Mouse (Mus musculus): Measurements from ENCODE around the gene Slc1a3. TPM values are rescaled to one million over a fixed set of nuclear protein-coding genes. Genes with fewer than 3 reads are reported as not detected.
A peak's percentile ranks its signal among the peaks of the same experiment; 100 is the strongest.

The Slc1a3 gene
- 106 and 142 TPM in 2 replicates for polyA plus RNA-seq (2015; fragmentation: Nextera tagmentation; extraction: Ambion mirVana)

- H3K27ac ChIP-seq (ENCODE audit: low read length) = peak within 1 kb of the TSS; percentile 31; the same call in 1 of the 2 replicates
- H3K9ac ChIP-seq (ENCODE audit: low read depth, low read length) = peak within 1 kb of the TSS; percentile 56
- H3K4me3 ChIP-seq (ENCODE audit: low read depth, low read length) = peak within 1 kb of the TSS; percentile 57
- no peaks in the 10 kb centered on the region; the same call in 1 of the 2 replicates for H3K27me3 ChIP-seq (ENCODE audit: control insufficient read depth, insufficient read depth, low read depth, low read length)
- no peaks in the 10 kb centered on the region for H3K9me3 ChIP-seq (replicated peaks; ENCODE audit: control insufficient read depth, low read length, poor library complexity, severe bottlenecking)
- H3K4me2 ChIP-seq (ENCODE audit: low read length) = peak within 1 kb of the TSS; percentile 93
- WGBS = under 1% methylated on average over 34 of the region's 34 CpGs
- ATAC-seq = peak; percentile 90
- no peaks in the 10 kb centered on the region for H3K36me3 ChIP-seq (ENCODE audit: control insufficient read depth, insufficient read depth, low read length)
- peaks cover 10% of the 10 kb centered on the region; the same call in 1 of the 2 replicates for H3K4me1 ChIP-seq (ENCODE audit: control insufficient read depth, insufficient read depth, low read length)
These were observed at the start of gene Slc1a3 for GRCm38 (mm10) chr15:8710146-8711006. Gene Slc1a3 (minus strand): TSS chr15:8710764.

- no peaks in the 10 kb centered on the region for H3K27me3 ChIP-seq (ENCODE audit: control insufficient read depth, insufficient read depth, low read depth, low read length)
- no peaks in the 10 kb centered on the region for H3K9me3 ChIP-seq (replicated peaks; ENCODE audit: control insufficient read depth, low read length, poor library complexity, severe bottlenecking)
- H3K36me3 ChIP-seq (ENCODE audit: control insufficient read depth, insufficient read depth, low read length) = no peaks in the 10 kb centered on the region
- no peak overlapping the region for H3K27ac ChIP-seq (ENCODE audit: low read length)
- H3K4me2 ChIP-seq (ENCODE audit: low read length) = no peak overlapping the region
- no peaks in the 10 kb centered on the region; the same call in 1 of the 2 replicates for H3K4me1 ChIP-seq (ENCODE audit: control insufficient read depth, insufficient read depth, low read length)
- H3K4me3 ChIP-seq (ENCODE audit: low read depth, low read length) = no peak overlapping the region
- no peak overlapping the region for H3K9ac ChIP-seq (ENCODE audit: low read depth, low read length)
- 68% methylated on average over 3 of the region's 3 CpGs for WGBS
- no peak for ATAC-seq
These were observed 48.5 kb upstream of the Slc1a3 start for GRCm38 (mm10) chr15:8759026-8759425.

GRCm38 (mm10) chr15:8756441-8756840 lies 45.9 kb upstream of the Slc1a3 start:
- 45% methylated on average over 6 of the region's 6 CpGs for WGBS
- H3K27ac ChIP-seq (ENCODE audit: low read length) = no peak overlapping the region
- no peaks in the 10 kb centered on the region for H3K27me3 ChIP-seq (ENCODE audit: control insufficient read depth, insufficient read depth, low read depth, low read length)
- no peak overlapping the region for H3K9ac ChIP-seq (ENCODE audit: low read depth, low read length)
- no peaks in the 10 kb centered on the region for H3K9me3 ChIP-seq (replicated peaks; ENCODE audit: control insufficient read depth, low read length, poor library complexity, severe bottlenecking)
- H3K36me3 ChIP-seq (ENCODE audit: control insufficient read depth, insufficient read depth, low read length) = no peaks in the 10 kb centered on the region
- no peak overlapping the region for H3K4me3 ChIP-seq (ENCODE audit: low read depth, low read length)
- no peak overlapping the region for H3K4me2 ChIP-seq (ENCODE audit: low read length)
- H3K4me1 ChIP-seq (ENCODE audit: control insufficient read depth, insufficient read depth, low read length) = no peaks in the 10 kb centered on the region; the same call in 1 of the 2 replicates
- no peak for ATAC-seq

GRCm38 (mm10) chr15:8749762-8750161 lies 39.2 kb upstream of the Slc1a3 start:
- 93% methylated on average over 4 of the region's 4 CpGs for WGBS
- Histone ChIP-seq H3K4me3 (ENCODE audit: low read depth, low read length) (no peak overlapping the region), H3K9ac (ENCODE audit: low read depth, low read length) (no peak overlapping the region), H3K4me1 (ENCODE audit: control insufficient read depth, insufficient read depth, low read length) (no peaks in the 10 kb centered on the region), H3K9me3 (replicated peaks; ENCODE audit: control insufficient read depth, low read length, poor library complexity, severe bottlenecking) (no peaks in the 10 kb centered on the region), H3K4me2 (ENCODE audit: low read length) (no peak overlapping the region), H3K36me3 (ENCODE audit: control insufficient read depth, insufficient read depth, low read length) (no peaks in the 10 kb centered on the region), H3K27me3 (ENCODE audit: control insufficient read depth, insufficient read depth, low read depth, low read length) (no peaks in the 10 kb centered on the region), H3K27ac (ENCODE audit: low read length) (no peak overlapping the region)
- no peak for ATAC-seq

- no peak overlapping the region for H3K27ac ChIP-seq (ENCODE audit: low read length)
- no peak for ATAC-seq
- no peak overlapping the region for H3K4me2 ChIP-seq (ENCODE audit: low read length)
- no peaks in the 10 kb centered on the region for H3K4me1 ChIP-seq (ENCODE audit: control insufficient read depth, insufficient read depth, low read length)
- H3K9me3 ChIP-seq (replicated peaks; ENCODE audit: control insufficient read depth, low read length, poor library complexity, severe bottlenecking) = no peaks in the 10 kb centered on the region
- no peak overlapping the region for H3K4me3 ChIP-seq (ENCODE audit: low read depth, low read length)
- WGBS = 90% methylated on average over 1 of the region's 1 CpGs
- no peak overlapping the region for H3K9ac ChIP-seq (ENCODE audit: low read depth, low read length)
- no peaks in the 10 kb centered on the region for H3K36me3 ChIP-seq (ENCODE audit: control insufficient read depth, insufficient read depth, low read length)
- H3K27me3 ChIP-seq (ENCODE audit: control insufficient read depth, insufficient read depth, low read depth, low read length) = no peaks in the 10 kb centered on the region
These were observed 38.2 kb upstream of the Slc1a3 start for GRCm38 (mm10) chr15:8748771-8749170.

- Histone ChIP-seq H3K27ac (ENCODE audit: low read length) (no peak overlapping the region), H3K4me2 (ENCODE audit: low read length) (no peak overlapping the region), H3K9me3 (replicated peaks; ENCODE audit: control insufficient read depth, low read length, poor library complexity, severe bottlenecking) (no peaks in the 10 kb centered on the region), H3K4me3 (ENCODE audit: low read depth, low read length) (no peak overlapping the region), H3K36me3 (ENCODE audit: control insufficient read depth, insufficient read depth, low read length) (no peaks in the 10 kb centered on the region), H3K4me1 (ENCODE audit: control insufficient read depth, insufficient read depth, low read length) (no peaks in the 10 kb centered on the region), H3K27me3 (ENCODE audit: control insufficient read depth, insufficient read depth, low read depth, low read length) (no peaks in the 10 kb centered on the region), H3K9ac (ENCODE audit: low read depth, low read length) (no peak overlapping the region)
- no peak for ATAC-seq
- 57% methylated on average over 6 of the region's 6 CpGs for WGBS
These were observed 31.0 kb upstream of the Slc1a3 start for GRCm38 (mm10) chr15:8741593-8741992.

- no peak overlapping the region for H3K4me3 ChIP-seq (ENCODE audit: low read depth, low read length)
- H3K4me2 ChIP-seq (ENCODE audit: low read length) = no peak overlapping the region
- no peaks in the 10 kb centered on the region for H3K4me1 ChIP-seq (ENCODE audit: control insufficient read depth, insufficient read depth, low read length)
- WGBS = 97% methylated on average over 8 of the region's 8 CpGs
- H3K27me3 ChIP-seq (ENCODE audit: control insufficient read depth, insufficient read depth, low read depth, low read length) = no peaks in the 10 kb centered on the region
- no peak overlapping the region for H3K27ac ChIP-seq (ENCODE audit: low read length)
- H3K9ac ChIP-seq (ENCODE audit: low read depth, low read length) = no peak overlapping the region
- no peaks in the 10 kb centered on the region for H3K36me3 ChIP-seq (ENCODE audit: control insufficient read depth, insufficient read depth, low read length)
- no peaks in the 10 kb centered on the region for H3K9me3 ChIP-seq (replicated peaks; ENCODE audit: control insufficient read depth, low read length, poor library complexity, severe bottlenecking)
- no peak for ATAC-seq
These were observed 30.2 kb upstream of the Slc1a3 start for GRCm38 (mm10) chr15:8740724-8741123.

- Histone ChIP-seq H3K27ac (ENCODE audit: low read length) (no peak overlapping the region), H3K4me1 (ENCODE audit: control insufficient read depth, insufficient read depth, low read length) (no peaks in the 10 kb centered on the region), H3K4me3 (ENCODE audit: low read depth, low read length) (no peak overlapping the region), H3K9ac (ENCODE audit: low read depth, low read length) (no peak overlapping the region), H3K9me3 (replicated peaks; ENCODE audit: control insufficient read depth, low read length, poor library complexity, severe bottlenecking) (no peaks in the 10 kb centered on the region), H3K4me2 (ENCODE audit: low read length) (no peak overlapping the region), H3K36me3 (ENCODE audit: control insufficient read depth, insufficient read depth, low read length) (no peaks in the 10 kb centered on the region), H3K27me3 (ENCODE audit: control insufficient read depth, insufficient read depth, low read depth, low read length) (no peaks in the 10 kb centered on the region)
- 82% methylated on average over 5 of the region's 5 CpGs for WGBS
- ATAC-seq = no peak
These were observed 27.6 kb upstream of the Slc1a3 start for GRCm38 (mm10) chr15:8738156-8738555.

GRCm38 (mm10) chr15:8734363-8734739 lies 23.8 kb upstream of the Slc1a3 start:
- Histone ChIP-seq H3K27me3 (ENCODE audit: control insufficient read depth, insufficient read depth, low read depth, low read length) (no peaks in the 10 kb centered on the region), H3K36me3 (ENCODE audit: control insufficient read depth, insufficient read depth, low read length) (no peaks in the 10 kb centered on the region), H3K4me2 (ENCODE audit: low read length) (no peak overlapping the region), H3K27ac (ENCODE audit: low read length) (no peak overlapping the region), H3K4me1 (ENCODE audit: control insufficient read depth, insufficient read depth, low read length) (no peaks in the 10 kb centered on the region), H3K9ac (ENCODE audit: low read depth, low read length) (no peak overlapping the region), H3K9me3 (replicated peaks; ENCODE audit: control insufficient read depth, low read length, poor library complexity, severe bottlenecking) (no peaks in the 10 kb centered on the region), H3K4me3 (ENCODE audit: low read depth, low read length) (no peak overlapping the region)
- WGBS = 87% methylated on average over 6 of the region's 6 CpGs
- no peak for ATAC-seq
